Mouse (Mus musculus) thymus, postnatal 14 days (tissue): Measurements from ENCODE around the gene Olfr642.

ENCODE experiments used
- DNase-seq: peaks from one replicate; pipeline ENCODE4 v3.0.0; 2021

The Olfr642 gene

GRCm38 (mm10) chr7:104052566-104052965 is at the start of gene Olfr642:
Gene Olfr642 (minus strand): TSS chr7:104052666.
- no peak for DNase-seq

GRCm38 (mm10) chr7:104085365-104085764 is 32.9 kb upstream of the Olfr642 start, which contains the start of gene Olfr645:
Gene Olfr645 (minus strand): TSS chr7:104085465.
- no peak for DNase-seq

DNA sequence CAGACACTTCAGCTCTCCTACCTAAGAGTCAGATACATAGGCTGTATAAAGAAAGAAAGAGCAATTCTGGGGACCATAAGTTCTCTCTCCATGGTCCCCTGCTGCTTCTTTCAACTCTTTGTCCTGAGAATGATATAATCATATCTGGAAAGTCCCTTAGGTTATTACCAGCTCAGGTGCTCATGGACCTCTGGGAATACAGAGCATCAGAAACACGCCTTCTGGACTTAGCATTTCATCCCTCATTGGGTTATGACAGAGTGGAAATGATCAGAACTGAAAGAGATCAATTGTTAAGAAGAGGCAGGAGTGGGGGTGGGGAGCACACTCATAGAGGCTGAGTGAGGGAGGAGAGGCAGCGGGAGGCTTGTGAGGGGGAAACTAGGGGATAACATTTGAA is 19.3 kb upstream of the Olfr642 start, which contains the start of gene Olfr644:
Olfr644 (minus strand) TSS at position 101 of the 400 bp plus-strand sequence.
- DNase-seq: no peak

DNA sequence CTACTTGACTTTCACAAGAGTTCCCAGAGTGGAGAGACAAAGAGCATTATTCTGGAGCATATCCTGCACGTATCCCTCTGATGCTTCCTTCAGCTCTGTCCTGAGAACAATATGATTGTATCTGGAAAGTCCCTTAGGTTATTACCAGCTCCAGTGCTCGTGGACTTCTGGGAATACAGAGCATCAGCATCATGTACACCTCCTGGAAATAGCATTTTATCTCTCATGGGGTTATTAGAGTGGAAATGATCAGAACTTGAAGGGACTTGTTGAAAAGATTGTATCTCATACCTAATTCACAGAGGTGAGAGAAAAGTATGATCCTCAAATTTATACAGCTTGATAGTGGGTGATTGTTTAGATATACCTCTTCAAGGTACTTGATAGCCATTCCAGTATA is 8.9 kb upstream of the Olfr642 start, which contains the start of gene 4930516K23Rik:
4930516K23Rik (minus strand) TSS at position 101 of the 400 bp plus-strand sequence.
- no peak for DNase-seq

GRCm38 (mm10) chr7:104059215-104059614 is 6.7 kb upstream of the Olfr642 start:
- no peak for DNase-seq

DNA sequence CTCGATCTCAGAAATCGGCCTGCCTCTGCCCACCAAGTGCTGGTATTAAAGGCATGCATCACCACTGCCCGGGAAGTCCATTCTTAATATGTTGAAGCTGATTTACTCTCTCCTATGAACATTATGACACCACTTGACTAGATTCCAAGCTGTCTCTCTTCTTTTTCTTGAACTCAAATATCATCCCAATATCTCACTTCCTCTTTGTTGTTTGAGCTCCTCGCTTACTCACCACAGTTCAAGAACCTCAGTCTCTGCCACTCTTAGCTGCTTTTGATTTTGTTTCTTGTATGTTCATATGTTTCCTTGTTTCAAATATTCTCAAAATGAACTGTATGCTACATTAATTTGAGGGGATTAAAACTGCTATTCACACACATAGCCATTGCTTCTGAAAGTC is 1.7 kb downstream of the Olfr642 start:
- no peak for DNase-seq

GRCm38 (mm10) chr7:104035145-104035544 is 17.3 kb downstream of the Olfr642 start, which contains the start of gene Olfr641:
Gene Olfr641 (plus strand): TSS chr7:104035445.
- no peak for DNase-seq

DNA sequence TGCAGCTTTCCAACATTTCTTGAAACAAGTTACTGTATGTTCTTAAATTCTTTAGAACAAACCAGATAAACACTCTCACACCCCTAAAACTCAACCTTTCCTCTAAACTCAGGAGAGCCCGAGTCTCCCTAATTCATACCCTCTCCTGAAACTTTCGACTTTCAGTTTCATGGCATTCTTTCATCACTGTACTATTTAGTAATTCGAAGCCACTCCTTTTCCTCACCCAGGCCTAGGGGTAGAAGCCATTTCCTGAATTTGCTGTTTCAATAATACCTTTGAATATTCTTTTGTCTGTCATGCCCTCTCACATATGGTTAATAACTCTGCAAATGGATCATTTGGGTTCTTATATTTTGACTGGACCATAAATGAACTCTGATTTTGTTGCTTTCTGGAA is 25.5 kb downstream of the Olfr642 start:
- DNase-seq: no peak

DNA sequence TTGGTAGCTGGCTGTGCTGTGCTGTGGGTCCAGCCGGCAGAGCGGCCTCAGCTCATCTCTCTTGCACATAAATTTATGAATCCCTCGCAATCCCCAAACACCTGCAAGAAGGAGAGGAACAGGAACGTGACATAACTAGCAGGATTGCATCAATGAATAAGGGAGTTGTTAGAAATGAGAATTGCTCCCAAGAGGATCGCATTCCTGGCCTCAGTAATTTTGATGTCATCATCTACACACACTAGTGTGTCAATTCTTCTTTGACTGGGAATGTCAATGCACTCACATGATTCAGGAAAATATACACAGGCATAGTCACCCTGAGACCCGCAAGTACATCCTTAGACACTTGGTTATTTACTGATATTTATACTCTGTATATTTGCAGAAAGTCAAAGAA is 27.0 kb downstream of the Olfr642 start, which contains the start of gene Olfr640:
Olfr640 (minus strand) TSS at position 101 of the 400 bp plus-strand sequence.
- no peak for DNase-seq

- DNase-seq: no peak
Observed at GRCm38 (mm10) chr7:104021651-104022050, 30.8 kb downstream of the Olfr642 start.

DNA sequence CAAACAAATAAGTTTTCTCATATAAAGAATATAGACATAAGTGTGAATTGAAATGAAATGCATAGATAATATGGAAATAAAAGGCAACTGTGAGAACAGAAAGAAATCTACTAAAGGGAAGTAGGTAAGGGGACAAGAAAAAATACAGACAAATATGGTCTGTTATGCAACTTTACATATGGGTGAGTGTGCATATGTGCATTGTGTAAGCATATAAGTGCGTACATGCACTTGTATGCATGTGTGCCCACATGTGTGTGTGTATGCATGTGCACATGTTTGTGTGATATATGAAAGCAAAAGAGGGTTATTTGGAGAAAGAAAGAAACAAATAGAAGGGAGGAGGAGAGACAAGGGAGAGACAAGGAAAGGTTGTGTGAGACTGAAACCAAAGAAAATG is 33.5 kb downstream of the Olfr642 start:
- DNase-seq: no peak

GRCm38 (mm10) chr7:104017203-104017602 is 35.3 kb downstream of the Olfr642 start, which contains the start of gene Olfr639:
Gene Olfr639 (minus strand): TSS chr7:104017303.
- DNase-seq: no peak

DNA sequence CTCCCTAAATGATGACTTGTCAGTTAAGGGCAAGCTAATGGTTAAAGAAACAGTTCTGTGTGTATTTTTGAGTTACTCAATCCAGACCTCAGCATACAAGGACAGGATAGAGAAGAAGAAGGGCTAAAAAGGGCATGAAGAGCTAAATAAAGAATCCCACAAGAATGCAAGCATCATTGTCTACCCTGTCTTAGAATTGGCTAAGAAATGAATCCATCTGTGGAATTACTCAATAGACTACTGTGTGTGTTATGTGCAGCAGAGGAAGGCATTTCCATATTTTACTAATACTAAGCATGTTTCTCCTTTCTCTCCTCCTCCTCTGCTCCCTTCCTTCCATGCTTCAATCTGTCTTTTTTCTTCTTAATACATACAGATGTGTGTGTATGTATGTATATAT is 53.3 kb downstream of the Olfr642 start:
- DNase-seq: no peak

- no peak for DNase-seq
Observed at GRCm38 (mm10) chr7:103998446-103998845, 54.0 kb downstream of the Olfr642 start, which contains the start of gene Olfr638. Gene Olfr638 (plus strand): TSS chr7:103998746.
